Mouse (Mus musculus) B cell, adult 2 months (primary cell): ENCODE results near the gene Cypt3.

Source experiments
- DNase-seq, 2 experiments: peaks; one replicate each; pipeline ENCODE4 v3.0.0; 2022

Gene Cypt3

DNA sequence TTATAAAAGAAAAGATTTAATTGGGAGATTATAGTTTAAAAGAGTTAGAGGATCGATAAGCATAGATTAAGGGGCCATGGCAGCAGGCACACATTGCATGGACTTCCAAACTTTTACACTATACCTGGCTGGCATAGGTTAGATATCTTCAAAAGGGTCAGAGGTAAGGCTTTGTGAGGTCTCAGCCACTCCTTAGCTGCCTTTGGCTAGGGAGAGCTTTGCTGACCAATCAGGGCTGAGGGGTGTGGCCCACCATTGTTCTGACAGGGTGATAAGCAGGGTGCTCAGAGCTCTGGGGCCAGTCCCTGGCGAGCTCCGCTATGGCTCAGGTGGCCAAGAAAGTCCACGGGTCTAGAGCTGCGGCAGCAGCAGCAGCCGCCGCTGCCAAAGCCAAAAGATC is at the start of gene Cypt3:
Gene Cypt3 (plus strand): TSS at position 301 of the 400 bp plus-strand sequence.
- DNase-seq = no peak

DNA sequence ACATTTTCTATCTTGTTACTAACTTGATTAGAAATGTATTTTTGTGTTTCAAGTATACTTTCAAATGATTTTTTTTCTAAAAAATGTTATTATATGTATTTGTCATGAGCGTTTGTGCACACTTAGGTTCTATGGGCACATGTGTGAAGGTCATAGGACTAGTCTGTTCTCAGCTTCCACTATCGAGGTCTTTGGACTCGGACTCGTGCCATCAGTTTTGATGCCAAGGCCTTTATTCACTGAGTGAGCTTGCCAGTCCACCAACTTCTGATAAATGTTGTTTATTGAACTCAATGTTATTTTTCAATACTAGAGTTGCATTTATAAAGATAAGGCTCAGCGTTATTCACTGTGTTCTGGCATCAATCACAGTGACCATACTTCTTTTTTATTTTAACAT is 42.9 kb upstream of the Cypt3 start:
- no peak for DNase-seq

DNA sequence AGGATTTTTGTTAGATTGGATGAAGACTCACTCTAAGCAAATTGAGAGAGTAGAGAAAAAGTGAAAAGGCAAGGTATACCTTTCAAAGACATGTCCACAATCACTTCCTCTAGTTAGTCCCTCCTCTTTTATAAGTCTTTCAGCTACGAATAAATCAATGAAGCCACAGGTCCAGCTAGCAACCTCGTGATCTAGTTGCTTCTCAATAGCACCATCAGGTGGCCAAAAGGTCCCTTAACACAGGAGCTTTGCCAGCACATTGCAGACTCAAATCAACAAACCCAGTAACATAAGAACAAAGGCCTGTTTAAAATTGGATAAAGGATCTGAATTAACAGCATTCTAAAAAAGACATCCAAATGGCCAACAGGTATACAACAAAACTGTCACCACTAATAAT is 30.0 kb upstream of the Cypt3 start:
- DNase-seq = no peak

DNA sequence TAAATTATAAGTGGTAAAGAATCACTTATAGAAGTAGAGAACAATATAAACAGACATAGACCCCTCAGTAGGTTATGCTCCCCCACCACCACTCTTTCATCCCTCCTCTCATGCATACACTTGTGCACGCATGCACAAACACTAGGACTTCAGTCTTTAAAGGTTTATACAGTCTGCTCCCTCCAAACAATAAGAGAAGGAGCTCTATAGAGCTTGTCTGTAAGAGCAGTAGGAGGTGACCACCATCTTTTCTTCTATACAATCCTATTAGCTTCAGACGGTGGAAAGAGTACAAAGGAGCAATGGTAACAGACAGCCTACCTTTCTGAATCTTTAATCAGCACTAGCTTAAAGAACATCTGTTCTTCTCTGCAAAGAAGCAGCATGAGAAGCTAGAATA is 1.8 kb upstream of the Cypt3 start:
- DNase-seq = no peak

DNA sequence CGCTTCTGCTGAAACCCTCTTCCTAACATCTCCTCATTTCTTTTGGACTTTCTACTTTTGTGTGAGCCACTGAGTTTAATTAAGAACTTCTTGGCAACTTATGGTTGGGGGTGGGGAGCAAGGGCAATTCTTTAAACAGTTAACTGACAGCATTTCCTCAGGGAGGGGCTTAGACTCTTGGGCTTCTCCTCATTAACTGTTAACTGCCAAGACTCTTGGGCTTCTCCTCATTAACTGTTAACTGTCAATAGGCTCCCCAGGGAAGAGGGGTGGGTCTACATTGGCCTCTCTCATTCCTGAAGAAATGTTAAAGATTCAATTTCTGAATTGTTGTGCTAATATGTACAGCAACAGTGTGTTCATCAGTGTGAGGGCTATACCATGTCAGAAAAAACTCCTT is 6.3 kb downstream of the Cypt3 start:
- DNase-seq = no peak

DNA sequence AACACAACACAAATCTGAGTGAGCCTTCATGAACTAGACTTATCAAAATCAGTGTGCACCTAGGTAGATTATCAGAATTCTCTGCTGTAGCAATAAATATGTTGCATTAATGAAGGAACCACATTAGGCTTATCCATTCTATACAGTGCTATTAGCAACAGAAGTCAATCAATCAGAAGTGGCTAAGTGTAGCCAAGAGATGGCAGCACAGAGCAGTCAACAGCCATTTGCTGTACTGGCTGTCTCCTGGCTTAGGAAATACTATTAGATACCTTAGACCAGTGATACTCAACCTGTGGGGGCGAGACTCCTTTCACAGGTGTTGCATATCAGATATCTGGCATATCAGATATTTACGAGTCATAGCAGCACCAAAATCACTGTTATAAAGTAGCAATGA is 41.2 kb downstream of the Cypt3 start:
- no peak for DNase-seq
